Mouse (Mus musculus) forebrain, embryonic 16.5 days (tissue): ENCODE measurements at regions not wholly inside any gene's neighbourhood (a gene's known extent, or its start where the extent isn't known, plus 50 kb on each side); places are given as distances from the start of the nearest gene placed in this dataset.

Experiments used
- ATAC-seq: fragments of 200-750 bp; cut with Nextera tagmentation; 2 replicates; pipeline ENCODE4 v1.8.0; 2017; ENCODE audit warnings: mild to moderate bottlenecking, moderate library complexity
- H3K27ac ChIP-seq: fragments of 300-500 bp; sonication (generic); 2 replicates; pipeline ENCODE4 v1.5.1; 2014; ENCODE audit warnings: low read length, control low read depth
- H3K27me3 ChIP-seq: fragments of 300-500 bp; sonication (generic); replicated peaks from 2 replicates; pipeline ENCODE4 v1.6.1; 2014; ENCODE audit warnings: low read length; ENCODE audit not compliant: control insufficient read depth, insufficient read depth
- H3K36me3 ChIP-seq: fragments of 300-500 bp; sonication (generic); 2 replicates; pipeline ENCODE4 v1.6.1; 2014; ENCODE audit not compliant: control insufficient read depth, insufficient read depth
- H3K4me1 ChIP-seq: fragments of 300-500 bp; sonication (generic); replicated peaks from 2 replicates; pipeline ENCODE4 v1.6.1; 2014; ENCODE audit warnings: low read length; ENCODE audit not compliant: control insufficient read depth, insufficient read depth
- H3K4me2 ChIP-seq: fragments of 300-500 bp; sonication (generic); 2 replicates; pipeline ENCODE4 v1.6.1; 2014; ENCODE audit warnings: mild to moderate bottlenecking, low read length, control low read depth
- H3K4me3 ChIP-seq: fragments of 300-500 bp; sonication (generic); replicated peaks from 2 replicates; pipeline ENCODE4 v1.5.1; 2014; ENCODE audit warnings: mild to moderate bottlenecking, low read length, control low read depth
- H3K9ac ChIP-seq: fragments of 300-500 bp; sonication (generic); replicated peaks from 2 replicates; pipeline ENCODE4 v1.6.1; 2014; ENCODE audit warnings: low read depth, low read length, control low read depth
- H3K9me3 ChIP-seq: fragments of 300-500 bp; sonication (generic); 2 replicates; pipeline ENCODE4 v1.6.1; 2016; ENCODE audit warnings: low read length; ENCODE audit not compliant: control insufficient read depth
- WGBS: fragments of 180-500 bp; shearing (Covaris S2); extraction: QIAGEN DNeasy Blood & Tissue Kit; methylation state at CpG from one replicate; pipeline ENCODE4 v1.1.7; 2014; 5-methylcytosine and 5-hydroxymethylcytosine counted together

DNA sequence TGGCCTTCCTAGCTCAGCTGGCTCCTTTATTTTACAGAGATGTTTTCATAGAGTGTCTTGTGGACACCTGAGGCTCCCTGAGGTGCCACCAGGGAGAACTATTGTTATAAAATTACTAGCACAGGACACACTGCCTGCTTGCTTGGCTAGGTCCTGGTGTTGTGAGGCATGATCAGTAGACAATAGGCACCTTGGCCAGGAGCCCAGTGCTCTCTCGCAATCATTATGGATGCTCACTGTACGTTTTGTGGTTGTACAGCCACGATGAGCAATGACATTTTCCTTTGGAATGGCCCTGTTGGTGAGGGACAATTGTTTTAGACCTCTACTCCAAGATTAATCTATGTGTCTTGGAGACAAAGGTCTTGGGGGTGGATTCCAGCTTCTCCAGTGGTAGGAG lies 83.3 kb upstream of the Id2 start:
- no peaks in the 10 kb centered on the region for H3K4me1 ChIP-seq

DNA sequence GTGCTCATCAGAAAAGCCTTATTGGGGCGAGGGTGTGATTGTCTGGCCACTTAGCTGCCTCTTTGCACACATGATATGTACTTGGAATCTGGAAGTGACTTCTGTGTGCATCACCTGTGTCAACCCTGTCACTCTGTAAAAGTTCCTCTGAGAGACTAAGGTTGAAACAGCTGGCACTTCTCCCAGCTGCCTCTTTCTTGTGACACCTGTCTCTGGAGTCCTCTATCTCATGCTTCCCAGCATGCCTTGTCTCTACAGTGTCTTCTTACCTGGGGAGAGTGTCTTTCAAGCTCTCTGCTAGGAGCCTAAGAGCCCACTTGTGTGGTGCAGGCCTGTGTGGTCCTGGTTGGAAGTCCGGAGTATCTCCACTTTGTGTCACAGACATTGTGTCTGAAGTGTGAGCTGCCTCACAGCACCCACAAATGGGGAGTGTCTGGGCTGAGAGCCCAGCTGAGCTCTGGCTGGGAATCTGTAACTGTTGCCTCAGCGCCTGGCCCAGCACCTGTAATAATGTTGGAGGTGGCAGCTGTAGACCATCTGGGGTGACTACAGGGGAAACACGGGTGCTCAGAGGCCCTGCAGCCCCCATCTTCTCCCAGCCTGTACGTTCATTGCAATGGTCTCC lies 81.7 kb upstream of the Id2 start:
- Histone ChIP-seq H3K27me3 (no peaks in the 10 kb centered on the region), H3K27ac (no peak overlapping the region), H3K9ac (no peak overlapping the region), H3K4me1 (no peaks in the 10 kb centered on the region), H3K36me3 (no peaks in the 10 kb centered on the region), H3K9me3 (no peaks in the 10 kb centered on the region), H3K4me2 (no peak overlapping the region), H3K4me3 (no peak overlapping the region)
- 75% methylated on average over 5 of the region's 5 CpGs for WGBS
- no peak for ATAC-seq

More for the DNA sequence above, 83.3 kb upstream of the Id2 start:
- no peak for ATAC-seq
- Histone ChIP-seq H3K4me2 (no peak overlapping the region), H3K9ac (no peak overlapping the region), H3K9me3 (no peaks in the 10 kb centered on the region), H3K4me3 (no peak overlapping the region), H3K27me3 (no peaks in the 10 kb centered on the region), H3K27ac (no peak overlapping the region), H3K36me3 (no peaks in the 10 kb centered on the region)
- WGBS: 22% methylated on average over 3 of the region's 3 CpGs

DNA sequence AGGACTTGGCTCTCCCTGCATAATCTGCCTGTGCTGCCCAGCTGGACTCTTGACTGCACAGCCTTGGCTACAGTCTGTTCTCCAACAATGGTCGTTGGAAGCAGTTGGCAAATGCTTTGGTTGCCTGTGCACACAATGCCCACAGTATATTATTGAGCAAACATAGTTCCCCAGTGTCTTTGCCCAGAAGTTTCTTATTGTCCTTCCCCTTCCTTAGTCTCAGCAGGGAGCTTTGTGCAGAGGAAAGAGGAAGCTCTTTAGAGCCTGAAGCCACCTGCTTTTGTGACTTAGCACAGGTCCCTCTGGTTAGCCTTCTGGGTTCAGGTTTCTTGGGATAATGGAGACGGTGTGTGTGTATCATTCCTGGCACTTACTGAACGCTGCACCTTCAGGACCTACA lies 80.9 kb upstream of the Id2 start:
- no peak overlapping the region for H3K9ac ChIP-seq
- no peak for ATAC-seq
- H3K4me2 ChIP-seq: no peak overlapping the region
- H3K4me1 ChIP-seq: no peaks in the 10 kb centered on the region
- no peaks in the 10 kb centered on the region for H3K9me3 ChIP-seq
- WGBS: 67% methylated on average over 3 of the region's 3 CpGs
- no peak overlapping the region for H3K27ac ChIP-seq
- H3K27me3 ChIP-seq: no peaks in the 10 kb centered on the region
- H3K36me3 ChIP-seq: no peaks in the 10 kb centered on the region
- no peak overlapping the region for H3K4me3 ChIP-seq

- 94% methylated on average over 3 of the region's 3 CpGs for WGBS
Measured at GRCm38 (mm10) chr12:25176565-25176964, 79.6 kb upstream of the Id2 start.

DNA sequence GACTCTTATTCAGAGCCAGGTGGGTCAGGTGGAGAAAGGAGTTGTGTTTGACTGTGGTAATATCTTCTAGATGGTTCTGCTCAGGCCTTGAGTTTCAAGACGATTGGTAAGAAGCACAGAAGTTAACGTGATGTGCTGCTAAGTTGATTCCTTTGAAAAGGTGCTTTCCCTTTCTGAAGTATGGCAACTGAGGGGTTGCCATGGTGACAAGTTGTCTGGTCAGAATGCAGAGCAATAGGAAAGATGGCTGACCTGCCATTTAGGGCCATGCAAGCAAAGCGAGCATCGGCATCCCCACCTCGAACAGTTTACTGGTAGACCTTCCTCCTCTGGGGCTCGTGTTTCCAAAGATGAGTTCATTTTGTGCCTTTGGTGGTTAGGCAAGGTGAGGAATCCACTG lies 76.1 kb upstream of the Id2 start:
- 75% methylated on average over 6 of the region's 6 CpGs for WGBS
- ATAC-seq: no peak

More at GRCm38 (mm10) chr12:25176565-25176964, 79.6 kb upstream of the Id2 start:
- no peaks in the 10 kb centered on the region for H3K4me1 ChIP-seq
- H3K27me3 ChIP-seq: no peaks in the 10 kb centered on the region
- no peaks in the 10 kb centered on the region for H3K36me3 ChIP-seq
- no peak for ATAC-seq
- no peak overlapping the region for H3K9ac ChIP-seq
- no peak overlapping the region for H3K27ac ChIP-seq
- no peaks in the 10 kb centered on the region for H3K9me3 ChIP-seq
- no peak overlapping the region for H3K4me2 ChIP-seq
- no peak overlapping the region for H3K4me3 ChIP-seq

GRCm38 (mm10) chr12:25172450-25172849 lies 75.5 kb upstream of the Id2 start:
- Histone ChIP-seq H3K9ac (no peak overlapping the region), H3K27ac (no peak overlapping the region), H3K4me1 (no peaks in the 10 kb centered on the region), H3K4me3 (no peak overlapping the region), H3K9me3 (no peaks in the 10 kb centered on the region), H3K27me3 (no peaks in the 10 kb centered on the region), H3K4me2 (no peak overlapping the region), H3K36me3 (no peaks in the 10 kb centered on the region)
- 84% methylated on average over 4 of the region's 4 CpGs for WGBS
- no peak for ATAC-seq

More for the DNA sequence above, 76.1 kb upstream of the Id2 start:
- no peak overlapping the region for H3K27ac ChIP-seq
- no peak overlapping the region for H3K4me3 ChIP-seq
- H3K4me2 ChIP-seq: no peak overlapping the region
- no peaks in the 10 kb centered on the region for H3K9me3 ChIP-seq
- H3K27me3 ChIP-seq: no peaks in the 10 kb centered on the region
- H3K36me3 ChIP-seq: no peaks in the 10 kb centered on the region
- H3K9ac ChIP-seq: no peak overlapping the region
- no peaks in the 10 kb centered on the region for H3K4me1 ChIP-seq

DNA sequence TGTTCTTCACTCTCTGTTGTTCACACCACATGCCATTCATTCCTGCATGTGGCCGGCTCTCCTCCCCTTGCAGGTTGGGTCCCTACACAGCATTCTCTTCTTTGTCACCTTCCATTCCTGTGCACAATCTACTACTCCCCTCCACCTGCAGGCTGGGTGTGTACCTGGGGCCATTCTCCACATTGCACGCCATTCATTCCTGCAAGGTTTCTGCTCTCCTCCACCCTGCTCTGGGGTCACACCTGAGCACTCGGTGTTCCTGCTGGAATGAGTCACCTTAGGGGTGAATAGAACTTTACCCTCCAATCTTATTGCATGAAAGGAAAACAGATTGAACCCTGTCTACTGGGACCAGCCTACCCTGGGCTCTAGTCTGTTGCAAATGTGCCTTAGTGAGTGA lies 72.7 kb upstream of the Id2 start:
- Histone ChIP-seq H3K36me3 (no peaks in the 10 kb centered on the region), H3K9me3 (no peaks in the 10 kb centered on the region), H3K27ac (no peak overlapping the region), H3K4me2 (no peak overlapping the region), H3K4me1 (no peaks in the 10 kb centered on the region), H3K4me3 (no peak overlapping the region), H3K9ac (no peak overlapping the region), H3K27me3 (no peaks in the 10 kb centered on the region)
- WGBS: 93% methylated on average over 3 of the region's 3 CpGs
- no peak for ATAC-seq

GRCm38 (mm10) chr12:25168213-25168545 lies 71.2 kb upstream of the Id2 start:
- H3K27me3 ChIP-seq: no peaks in the 10 kb centered on the region
- H3K4me3 ChIP-seq: no peak overlapping the region
- WGBS: 92% methylated on average over 5 of the region's 5 CpGs
- H3K9me3 ChIP-seq: no peaks in the 10 kb centered on the region
- no peak for ATAC-seq
- H3K9ac ChIP-seq: no peak overlapping the region
- H3K27ac ChIP-seq: no peak overlapping the region
- no peak overlapping the region for H3K4me2 ChIP-seq
- H3K36me3 ChIP-seq: no peaks in the 10 kb centered on the region
- H3K4me1 ChIP-seq: no peaks in the 10 kb centered on the region; the same call in 1 of the 2 replicates

DNA sequence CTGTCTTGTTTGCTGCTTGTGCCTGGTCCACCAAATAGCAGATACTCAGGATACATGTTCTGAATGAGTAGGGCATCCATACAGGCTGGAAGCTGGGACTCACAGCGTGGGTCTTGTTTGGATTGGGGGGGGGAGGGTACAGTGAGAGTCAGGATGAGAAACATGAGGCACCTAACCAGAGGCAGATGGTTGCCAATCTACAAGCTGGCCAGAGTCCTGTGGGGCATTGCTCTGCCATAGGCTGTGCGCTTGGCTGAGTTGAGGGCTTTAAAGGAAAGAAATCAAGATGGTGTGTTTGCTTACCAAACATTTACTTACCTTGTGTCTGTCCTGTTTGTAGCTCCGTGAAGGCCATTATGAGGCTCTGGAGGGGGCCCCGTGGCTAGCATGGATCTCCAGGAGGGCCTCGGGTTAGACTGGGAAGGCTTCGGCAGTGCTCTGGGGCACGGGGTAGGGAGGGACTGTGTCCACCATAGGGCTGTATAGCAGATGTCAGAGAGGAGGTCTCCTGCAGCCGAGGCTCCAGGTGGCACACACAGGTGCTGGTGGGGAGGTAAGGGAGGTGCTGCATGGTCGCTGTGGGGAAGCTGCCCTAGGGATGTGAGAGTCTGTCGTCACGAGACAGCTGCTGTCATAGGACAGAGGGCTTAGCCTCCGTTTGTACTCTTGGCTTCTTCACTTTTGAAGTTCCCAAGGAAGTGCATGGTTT lies 70.7 kb upstream of the Id2 start:
- Histone ChIP-seq H3K9me3 (no peaks in the 10 kb centered on the region), H3K4me3 (no peak overlapping the region), H3K4me2 (no peak overlapping the region), H3K4me1 (no peaks in the 10 kb centered on the region; the same call in 1 of the 2 replicates), H3K27ac (no peak overlapping the region), H3K9ac (no peak overlapping the region), H3K36me3 (no peaks in the 10 kb centered on the region), H3K27me3 (no peaks in the 10 kb centered on the region)
- WGBS: 70% methylated on average over 12 of the region's 12 CpGs
- no peak for ATAC-seq
